Mouse (Mus musculus) kidney, adult 8-10 months (tissue): ENCODE results near the gene Herc1.

Experiments
- DNase-seq, 2 experiments: peaks; one replicate each; pipeline ENCODE4 v3.0.0; 2022

Gene Herc1

DNA sequence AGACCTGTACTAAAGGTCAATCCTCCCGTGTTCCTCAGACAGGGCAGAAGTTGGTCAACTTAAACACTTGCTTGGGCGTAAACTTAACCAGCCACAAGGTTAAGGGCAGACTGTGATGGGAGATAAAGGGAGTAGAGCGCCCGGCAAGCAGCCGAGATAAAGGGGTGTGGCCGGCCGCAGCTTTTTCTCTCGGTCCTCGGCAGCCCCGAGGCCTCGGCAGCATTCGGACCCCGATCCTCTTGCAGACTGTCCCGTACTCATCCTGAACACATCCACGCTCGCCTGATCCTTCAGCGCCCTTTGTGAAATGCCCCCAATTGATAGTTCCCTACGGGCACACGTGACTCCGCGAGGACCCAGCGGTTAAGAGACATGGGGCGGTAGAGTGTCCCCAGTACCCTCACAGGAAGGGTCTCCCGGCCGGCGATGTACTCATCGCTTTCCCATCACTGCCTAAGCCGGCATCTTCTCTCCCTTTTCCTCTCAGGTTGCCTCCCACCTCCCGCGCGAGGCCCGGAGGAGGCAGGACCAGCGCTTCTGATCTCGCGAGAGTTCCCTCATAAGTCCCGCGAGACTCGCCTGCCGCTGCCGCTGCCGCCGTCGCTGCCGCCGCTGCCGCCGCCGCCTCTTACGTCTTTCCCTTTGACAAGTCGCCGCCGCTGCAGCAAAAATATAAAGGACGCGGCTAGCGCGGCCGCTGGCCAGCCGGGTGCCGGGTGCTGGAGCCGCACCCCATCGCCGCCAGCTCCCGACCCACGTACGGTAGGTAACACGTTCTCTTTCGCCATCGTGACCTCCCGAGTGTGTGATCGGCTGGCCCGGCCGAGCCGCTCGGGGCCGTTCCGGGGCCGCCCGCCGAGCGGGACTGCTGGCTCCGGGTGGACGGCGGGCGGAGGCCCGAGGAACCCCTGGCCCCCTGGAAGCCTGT is at the start of gene Herc1:
Gene Herc1 (plus strand): TSS at position 591 of the 928 bp plus-strand sequence.
- peak; percentile 95 to 96 for DNase-seq

GRCm38 (mm10) chr9:66304320-66305090 is 45.7 kb upstream of the Herc1 start:
- DNase-seq = no peak

DNA sequence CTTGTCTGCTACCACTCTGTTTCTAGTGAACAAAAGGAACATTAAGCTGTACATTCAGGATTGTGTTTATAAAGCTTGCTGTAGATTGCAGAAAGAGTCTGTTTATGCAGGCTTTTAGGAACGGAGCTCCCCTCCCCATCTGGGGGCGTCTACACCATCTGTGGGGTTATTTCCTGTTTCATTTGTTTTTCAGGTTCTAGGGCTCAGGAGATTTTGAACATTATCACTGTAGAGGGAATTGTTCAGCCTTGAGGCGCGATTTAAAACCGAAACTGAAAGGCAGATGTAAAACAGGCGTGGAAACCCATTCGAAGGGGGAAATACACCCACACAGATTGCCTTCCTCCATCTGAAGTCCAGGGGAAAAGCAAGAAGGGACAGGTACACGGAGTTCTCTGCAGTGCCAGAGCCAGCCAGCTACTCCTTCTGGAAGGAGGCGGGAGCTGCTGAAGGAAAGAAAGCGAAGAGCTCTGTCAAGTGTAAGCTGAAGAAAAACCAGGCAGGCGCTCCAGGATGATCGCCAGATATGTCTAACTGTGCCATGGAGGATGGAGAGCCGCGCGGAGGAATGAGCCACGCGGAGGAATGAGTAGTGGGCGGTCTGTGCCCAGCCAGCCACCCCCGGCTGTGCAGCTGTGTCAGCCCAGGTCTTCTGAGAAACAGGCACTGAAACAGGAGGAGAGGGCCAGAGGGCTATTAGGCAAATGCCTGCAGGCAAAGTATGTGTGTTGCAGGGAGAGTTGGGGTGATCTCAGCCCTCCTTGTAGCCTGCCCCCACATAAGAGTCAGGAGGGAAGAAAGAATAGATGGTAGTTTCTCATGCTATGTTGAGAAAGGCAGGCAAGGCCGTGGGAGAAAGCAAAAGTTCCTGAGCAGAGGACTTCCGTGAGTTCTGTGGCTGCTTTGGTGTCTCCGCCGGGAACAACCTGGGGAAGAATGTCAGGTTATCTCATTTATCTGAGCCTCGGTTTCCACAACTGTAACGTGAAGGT is 44.8 kb upstream of the Herc1 start:
- DNase-seq = peak in 1 of 2 experiments; percentile 19

- DNase-seq = no peak
Measured at GRCm38 (mm10) chr9:66306414-66306813, 43.8 kb upstream of the Herc1 start.

- peak in 1 of 2 experiments; percentile 24 for DNase-seq
Measured at GRCm38 (mm10) chr9:66307341-66307740, 42.9 kb upstream of the Herc1 start.

DNA sequence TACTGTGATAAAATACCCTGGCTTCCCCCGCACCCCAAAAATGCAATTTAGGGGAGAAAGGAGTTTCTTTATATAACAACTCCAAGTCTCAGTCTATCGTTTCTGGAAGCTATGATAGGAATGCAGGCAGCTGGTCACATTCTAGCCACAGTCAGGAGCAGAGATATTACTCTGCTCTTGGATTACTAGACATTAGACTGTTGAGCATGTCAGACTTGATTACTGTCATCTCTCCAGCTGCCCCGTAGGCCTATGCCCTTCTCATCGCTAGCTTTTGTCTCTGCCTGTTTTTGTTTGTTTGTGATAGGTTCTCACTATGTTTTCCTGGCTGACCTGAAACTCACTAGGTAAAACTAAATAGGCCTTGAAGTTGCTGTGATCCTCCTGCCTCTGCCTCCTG is 41.5 kb upstream of the Herc1 start:
- DNase-seq = no peak

GRCm38 (mm10) chr9:66311458-66311857 is 38.8 kb upstream of the Herc1 start:
- DNase-seq = peak; percentile 8 to 19

GRCm38 (mm10) chr9:66316603-66317002 is 33.6 kb upstream of the Herc1 start:
- DNase-seq = no peak

- peak; percentile 88 to 92 for DNase-seq
Measured at GRCm38 (mm10) chr9:66322010-66322931, 28.0 kb upstream of the Herc1 start.

DNA sequence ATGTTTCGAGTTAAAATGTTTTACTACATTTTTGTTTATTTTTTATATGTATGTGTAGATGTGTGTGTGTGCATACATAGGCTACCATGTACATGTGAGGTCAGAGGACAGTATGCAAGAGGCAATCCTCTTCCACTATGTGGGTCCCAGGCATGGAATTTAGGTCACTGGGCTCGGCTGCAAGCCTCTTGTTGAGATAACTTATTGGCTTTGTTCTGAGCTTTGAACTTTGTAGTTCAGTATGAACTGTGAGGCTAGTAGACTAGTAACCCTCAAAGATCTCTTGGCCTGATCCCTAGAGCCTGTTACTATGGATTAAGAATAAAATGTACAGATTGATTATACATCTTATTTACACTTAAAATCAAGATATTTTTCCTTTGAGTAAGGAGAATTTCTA is 23.4 kb upstream of the Herc1 start:
- DNase-seq = no peak

DNA sequence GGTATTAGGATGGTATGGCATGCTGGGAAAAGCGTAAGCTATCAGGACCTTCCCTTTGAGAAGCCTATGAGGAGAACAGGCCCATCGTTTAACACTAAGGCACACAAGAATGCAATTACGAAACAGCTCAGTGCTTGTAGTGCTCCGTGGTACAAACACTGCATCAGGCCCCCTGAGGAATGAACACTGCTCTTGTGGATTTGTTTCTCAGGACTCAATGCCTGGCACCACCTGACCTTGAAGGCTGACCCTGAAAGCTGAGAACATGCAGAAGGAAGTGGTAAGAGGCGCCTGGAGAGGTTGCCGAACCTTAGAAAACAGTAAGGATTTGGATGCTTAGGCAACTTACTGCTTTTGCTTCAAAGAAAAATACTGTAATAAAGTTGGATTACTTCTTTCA is 20.8 kb upstream of the Herc1 start:
- DNase-seq = no peak

DNA sequence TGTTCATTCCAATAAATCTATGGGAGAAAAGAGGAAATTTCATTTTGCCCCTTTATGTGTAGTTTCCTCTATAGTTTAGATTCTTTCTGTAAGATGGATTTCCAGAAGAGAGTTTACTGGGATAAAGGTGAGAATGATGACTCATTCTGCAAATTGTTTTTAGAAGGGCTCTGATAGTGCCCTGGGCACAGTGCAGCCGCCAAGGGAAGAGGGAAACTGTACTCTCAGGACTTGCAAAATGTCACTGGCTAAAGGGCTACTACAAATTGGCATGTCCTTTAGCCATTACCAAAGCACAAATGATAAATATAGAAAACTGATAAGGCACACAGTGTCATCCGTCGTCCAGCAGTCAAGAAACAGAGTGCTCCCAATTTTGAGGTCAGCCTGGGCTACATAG is 19.8 kb upstream of the Herc1 start:
- no peak for DNase-seq

GRCm38 (mm10) chr9:66331548-66331947 is 18.7 kb upstream of the Herc1 start:
- DNase-seq = no peak

GRCm38 (mm10) chr9:66332393-66332792 is 17.9 kb upstream of the Herc1 start:
- DNase-seq = no peak

DNA sequence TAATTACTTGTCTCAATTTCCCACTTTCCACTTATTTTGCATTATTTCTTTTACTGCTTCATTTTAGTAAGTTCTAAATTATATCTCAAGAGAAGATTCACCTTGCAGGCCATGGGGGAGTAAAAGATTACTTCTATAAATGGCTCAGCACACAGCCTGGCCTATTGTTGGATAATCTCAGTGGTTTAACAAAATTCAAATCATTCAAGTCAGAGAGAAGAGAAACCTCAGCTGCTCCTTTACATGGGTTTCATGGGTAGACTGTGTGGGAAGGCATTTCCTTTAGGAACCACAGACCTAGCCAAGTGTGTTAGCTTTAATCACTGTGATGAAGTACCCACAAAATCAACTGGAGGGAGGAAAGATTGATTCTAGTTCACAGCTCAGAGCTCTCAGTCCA is 13.0 kb upstream of the Herc1 start:
- no peak for DNase-seq

DNA sequence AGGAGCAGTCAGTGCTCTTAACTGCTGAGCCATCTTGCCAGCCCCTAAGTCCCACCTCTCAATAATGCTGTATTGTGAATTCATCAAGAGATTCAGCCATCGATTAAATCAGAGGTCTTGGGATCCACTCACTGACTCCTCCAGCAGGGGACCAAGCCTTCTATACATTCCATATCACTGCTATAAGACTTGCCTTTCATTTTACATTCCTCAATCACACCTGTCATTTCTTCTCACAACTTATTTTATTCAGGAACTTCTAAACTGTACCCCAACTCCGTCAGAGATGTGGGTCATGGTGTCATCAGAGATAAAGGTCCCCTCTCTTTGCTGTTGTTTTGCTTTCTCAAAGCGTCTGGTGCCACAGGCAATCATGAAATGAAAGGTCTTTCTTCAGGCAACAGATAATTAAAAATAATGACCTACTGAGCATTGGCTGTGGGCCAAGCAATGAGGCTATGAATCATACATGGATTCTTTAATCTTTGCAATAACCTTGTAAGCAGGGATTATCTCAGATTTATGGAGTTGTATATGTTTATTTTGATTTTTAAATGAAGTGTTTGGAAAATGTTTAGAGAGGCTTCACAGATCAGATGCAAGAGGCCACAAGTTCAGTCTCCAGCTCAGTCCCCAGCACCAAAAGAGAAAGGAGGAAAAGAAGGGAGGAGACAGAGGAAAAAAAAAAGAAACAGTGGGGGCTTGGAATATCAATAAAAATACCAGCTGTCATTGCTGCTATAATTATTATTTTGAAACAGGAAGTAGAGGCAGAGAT is 12.1 kb upstream of the Herc1 start:
- no peak for DNase-seq

DNA sequence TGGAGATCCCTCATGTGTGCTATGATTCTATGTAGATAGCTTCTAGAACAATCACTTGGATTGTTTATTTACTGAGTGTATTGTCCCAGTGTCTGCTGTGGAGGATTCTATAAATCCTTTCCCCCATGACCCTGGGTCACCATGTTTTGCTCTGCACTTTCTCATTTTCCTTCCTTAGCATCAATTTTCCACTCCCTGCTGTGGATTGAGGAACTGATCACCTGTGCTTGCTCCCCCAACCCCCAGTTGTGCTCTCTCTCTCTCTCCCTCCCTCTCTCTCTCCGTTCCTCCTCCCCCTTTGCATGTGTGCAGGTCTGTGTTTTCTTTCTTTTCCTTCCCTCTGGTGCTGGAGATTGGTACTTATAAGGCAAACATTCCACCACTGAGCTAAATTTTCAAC is 10.5 kb upstream of the Herc1 start:
- no peak for DNase-seq

DNA sequence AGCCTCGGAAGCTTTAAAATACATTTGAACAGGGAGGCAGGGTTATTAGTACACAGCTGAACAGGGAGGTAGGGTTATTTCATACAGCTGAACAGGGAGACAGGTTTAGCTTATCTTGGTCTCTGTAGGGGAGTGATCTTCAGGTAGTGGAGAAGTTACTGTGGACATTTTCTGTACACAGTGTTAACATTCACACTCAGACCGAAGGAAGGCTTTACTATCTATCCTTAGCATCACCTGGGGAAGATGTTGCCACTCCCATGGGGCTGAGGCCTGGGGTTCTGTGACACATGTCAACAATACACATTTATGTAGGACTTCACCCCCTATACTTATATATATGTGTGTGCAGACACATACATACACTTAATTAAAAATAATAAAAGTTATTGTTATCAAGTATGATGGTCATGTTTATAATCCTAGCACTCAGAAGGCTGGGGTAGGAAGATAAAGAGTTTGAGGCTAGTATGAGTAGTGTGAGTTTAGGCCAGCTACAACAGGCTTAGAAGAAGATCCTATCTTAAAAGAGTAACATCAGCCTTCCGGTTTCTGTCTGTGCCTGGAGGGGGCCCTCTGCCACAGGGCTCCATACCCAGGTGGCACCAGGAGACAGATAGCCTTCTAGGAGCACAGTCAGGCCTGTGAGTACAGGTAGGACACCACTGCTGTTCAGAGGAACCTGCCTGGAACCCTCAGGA is 9.7 kb upstream of the Herc1 start:
- no peak for DNase-seq

GRCm38 (mm10) chr9:66347405-66348035 is 2.7 kb upstream of the Herc1 start:
- DNase-seq = no peak
